Mouse (Mus musculus) cerebellum, adult 2 months (tissue): ENCODE results near the gene Gadd45a.

ENCODE experiments used
- CTCF ChIP-seq: fragments of 200-500 bp; IDR thresholded peaks from 2 replicates; pipeline ENCODE4 v1.5.1; 2011; ENCODE audit warnings: low read depth, mild to moderate bottlenecking, control low read depth, low read length, moderate library complexity, borderline replicate concordance; ENCODE audit not compliant: insufficient read depth
- POLR2A ChIP-seq: fragments of 200-500 bp; IDR thresholded peaks from 2 replicates; pipeline ENCODE4 v1.6.1; 2011; ENCODE audit warnings: low read length, control low read depth, borderline replicate concordance; ENCODE audit not compliant: insufficient read depth

GRCm38 (mm10) chr6:67033604-67034003 lies 3.7 kb downstream of the Gadd45a start:
- TF ChIP-seq POLR2A (no peak), CTCF (no peak)
